Mouse (Mus musculus): ENCODE data around the gene 9930021J03Rik. TPM values are rescaled to one million over a fixed set of nuclear protein-coding genes. Genes with fewer than 3 reads are reported as not detected.

9930021J03Rik gene
- 3.7 and 5.6 TPM in 2 replicates for polyA plus RNA-seq (2012; rRNA removed)

DNA sequence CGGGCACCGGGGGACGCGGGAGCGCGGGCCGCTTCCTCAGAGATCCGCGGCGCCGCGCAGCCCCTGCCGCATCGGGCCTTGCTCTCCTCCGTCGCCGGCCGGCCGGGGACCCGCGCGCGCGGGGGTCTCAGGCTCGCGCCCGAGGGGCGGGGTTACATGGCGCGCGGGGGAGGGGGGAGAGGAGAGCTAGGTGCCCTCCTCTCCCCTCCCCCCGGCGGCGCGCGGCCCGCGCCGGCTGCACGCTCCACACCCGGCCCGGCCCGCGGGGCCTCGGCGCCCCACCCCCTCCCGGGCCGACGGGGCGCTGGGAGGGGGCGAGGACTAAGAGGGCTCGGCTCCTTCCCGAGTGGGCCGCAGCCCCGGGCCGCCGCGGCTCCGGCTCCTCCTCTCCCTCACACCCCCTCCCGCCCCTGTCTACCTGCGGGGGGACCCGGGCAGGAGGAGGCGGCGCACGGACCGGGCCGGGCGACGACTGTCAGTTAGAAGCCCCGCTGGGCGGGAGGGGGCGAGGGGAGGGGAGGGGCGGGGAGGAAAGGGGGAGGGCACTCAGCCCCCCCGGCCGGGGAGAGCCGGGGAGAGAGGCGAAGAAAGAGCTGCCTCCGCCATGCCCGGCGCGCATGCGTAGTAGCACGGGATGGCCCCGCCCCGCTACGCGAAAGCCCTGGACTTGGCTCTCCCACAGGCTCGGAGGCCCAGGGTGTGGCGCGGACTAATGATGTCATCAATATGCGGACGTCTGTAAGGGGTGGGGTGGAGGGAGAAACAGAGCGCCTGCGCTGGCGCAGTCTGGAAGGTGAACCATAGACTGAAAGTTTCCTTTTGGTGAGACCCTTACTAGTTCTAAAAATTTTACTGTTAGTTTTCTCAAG, at the start of gene 9930021J03Rik:
Gene 9930021J03Rik (minus strand): TSS at position 73 of the 869 bp plus-strand sequence.

GRCm38 (mm10) chr19:29812581-29813460, 7.0 kb upstream of the 9930021J03Rik start, which contains the start of gene Ranbp6:
Gene Ranbp6 (minus strand): TSS chr19:29812974.

GRCm38 (mm10) chr19:29697245-29697874, 108.4 kb downstream of the 9930021J03Rik start, which contains the start of gene Mlana:
Gene Mlana (plus strand): TSS chr19:29697824.

Other genes with a start within 250 kb of the 9930021J03Rik start
- gene Ermp1, start 157.6 kb downstream of the 9930021J03Rik start, polyA plus RNA-seq (2012; rRNA removed) = 35.3 and 38.2 TPM in 2 replicates
- 0.22 TPM in 1 of 2 replicates, not detected in the other for gene Mlana, start 108.2 kb downstream of the 9930021J03Rik start, polyA plus RNA-seq (2012; rRNA removed)
- gene Ranbp6, start 7.0 kb upstream of the 9930021J03Rik start, polyA plus RNA-seq (2012; rRNA removed) = 1.2 and 1.3 TPM in 2 replicates
- gene Il33, start 119.1 kb upstream of the 9930021J03Rik start, polyA plus RNA-seq (2012; rRNA removed) = 3.6 and 4.9 TPM in 2 replicates
- gene Trpd52l3, start 197.8 kb upstream of the 9930021J03Rik start, polyA plus RNA-seq (2012; rRNA removed) = 0.06 TPM in 1 of 2 replicates, not detected in the other
- 29.9 and 31.1 TPM in 2 replicates for gene Uhrf2, start 224.5 kb upstream of the 9930021J03Rik start, polyA plus RNA-seq (2012; rRNA removed)